Mouse (Mus musculus): Measurements from ENCODE around the gene Pdlim4.
"Not testable (repeated sequence)": the region's sequence is repeated elsewhere in the genome, so short reads cannot be mapped to it uniquely, and the experiment has no call there.

The Pdlim4 gene

GRCm38 (mm10) chr11:54062086-54062752 is 6.6 kb downstream of the Pdlim4 start:
- no peak for DNase-seq (ENCODE audit: low spot score in 2 of 2)

GRCm38 (mm10) chr11:54060316-54060715 is 8.5 kb downstream of the Pdlim4 start:
- DNase-seq (ENCODE audit: low spot score in 2 of 2): no peak

- DNase-seq (ENCODE audit: low spot score in 2 of 2): no peak
Observed at GRCm38 (mm10) chr11:54059526-54059925, 9.3 kb downstream of the Pdlim4 start.

GRCm38 (mm10) chr11:54058643-54059042 is 10.2 kb downstream of the Pdlim4 start:
- DNase-seq (ENCODE audit: low spot score in 2 of 2): no peak

DNA sequence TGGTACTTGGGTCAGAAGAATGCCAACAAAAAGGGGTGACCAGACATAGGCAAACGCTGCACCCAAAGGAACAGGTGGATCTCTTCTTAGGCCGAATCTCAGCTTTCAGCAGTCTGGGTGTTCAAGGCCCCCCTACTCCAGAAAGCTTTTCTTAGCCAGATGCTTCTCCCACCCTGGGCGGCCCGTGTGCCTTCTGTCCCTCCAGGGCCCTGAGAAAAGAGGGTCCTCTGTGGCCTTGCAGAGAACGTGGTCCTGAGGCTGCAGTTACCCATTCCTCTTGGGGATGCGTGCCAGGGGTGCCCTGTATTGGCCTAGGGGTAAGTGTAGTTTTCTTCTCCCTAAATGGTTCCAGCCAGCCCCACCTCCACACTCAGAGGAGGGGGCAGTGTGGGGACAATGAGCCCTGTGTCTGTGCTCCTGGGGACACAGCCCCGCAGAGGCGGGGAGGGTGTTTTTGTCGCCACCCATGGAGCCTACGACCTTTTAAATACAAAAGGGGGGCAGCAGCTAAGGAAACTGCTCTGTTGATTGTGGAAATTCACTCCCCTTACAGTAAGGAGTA is 10.7 kb downstream of the Pdlim4 start:
- DNase-seq (ENCODE audit: low spot score in 2 of 2): no peak

GRCm38 (mm10) chr11:54057428-54057827 is 11.4 kb downstream of the Pdlim4 start:
- no peak for DNase-seq (ENCODE audit: low spot score in 2 of 2)

GRCm38 (mm10) chr11:54056132-54056531 is 12.7 kb downstream of the Pdlim4 start:
- DNase-seq (ENCODE audit: low spot score in 2 of 2): no peak

DNA sequence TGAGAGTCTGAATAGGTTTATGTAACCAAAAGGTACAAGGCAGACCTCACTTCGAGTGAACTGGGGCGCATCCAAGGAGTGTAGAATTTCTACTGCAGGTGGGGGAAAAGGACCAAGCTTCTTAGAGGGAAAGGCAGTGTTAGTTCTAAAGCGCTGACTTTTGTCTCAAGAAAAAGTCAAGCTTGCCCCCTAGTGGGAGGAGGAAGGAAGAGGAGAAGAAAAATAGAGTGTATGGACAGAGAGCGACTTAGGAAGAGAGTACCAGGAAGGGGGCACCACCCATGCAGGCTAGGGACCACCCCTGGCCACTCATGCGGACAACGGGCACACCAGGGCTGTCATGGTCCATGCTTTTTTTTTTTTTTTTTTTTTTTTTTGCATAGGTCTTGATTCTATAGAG is 14.6 kb downstream of the Pdlim4 start:
- peak; percentile 30 to 53 for DNase-seq (ENCODE audit: low spot score in 2 of 2)

DNA sequence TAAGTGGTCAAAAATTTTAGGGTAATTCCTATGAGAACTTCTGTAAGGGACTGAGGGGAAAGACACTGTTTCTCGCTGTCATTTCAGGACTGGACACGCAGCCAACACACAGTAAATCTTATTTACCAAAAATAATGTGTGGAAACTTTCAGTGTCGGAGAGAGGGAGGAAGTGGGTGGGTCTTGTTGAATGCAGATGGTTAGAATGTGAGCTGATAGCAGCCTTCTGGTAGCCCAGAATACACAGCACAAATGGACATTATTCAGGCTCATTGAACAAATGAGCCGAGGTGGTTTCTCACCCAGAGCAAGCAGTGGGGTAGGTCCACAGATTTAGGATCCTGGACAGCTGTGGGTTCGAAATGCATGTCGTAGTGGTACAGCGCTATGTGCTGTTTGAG is 15.7 kb downstream of the Pdlim4 start:
- no peak for DNase-seq (ENCODE audit: low spot score in 2 of 2)

DNA sequence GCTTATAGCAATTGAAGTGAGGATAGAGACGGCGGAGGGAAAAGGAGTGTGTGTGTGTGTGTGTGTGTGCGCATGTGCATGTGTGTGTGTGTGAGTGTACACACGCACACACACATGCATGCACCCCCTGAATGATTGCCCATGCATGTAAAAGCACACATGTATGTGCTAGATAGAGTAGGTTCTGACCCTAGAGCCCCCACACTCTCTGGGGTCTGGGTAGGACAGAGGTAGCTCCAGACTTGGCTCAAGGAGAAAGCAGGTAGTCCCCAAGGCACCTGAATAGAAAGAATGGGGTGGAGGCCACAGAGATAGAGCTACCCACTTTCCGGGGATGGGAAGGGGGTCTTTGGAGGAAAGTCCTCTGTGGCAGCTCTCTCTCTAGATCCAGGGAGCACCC is 16.7 kb downstream of the Pdlim4 start:
- DNase-seq (ENCODE audit: low spot score in 2 of 2): no peak

- no peak for DNase-seq (ENCODE audit: low spot score in 2 of 2)
Observed at GRCm38 (mm10) chr11:54051161-54051560, 17.7 kb downstream of the Pdlim4 start.

- no peak for DNase-seq (ENCODE audit: low spot score in 2 of 2)
Observed at GRCm38 (mm10) chr11:54050205-54050604, 18.6 kb downstream of the Pdlim4 start.

GRCm38 (mm10) chr11:54040676-54041075 is 28.1 kb downstream of the Pdlim4 start:
- no peak for DNase-seq (ENCODE audit: low spot score in 2 of 2)

- not testable (repeated sequence) for DNase-seq (ENCODE audit: low spot score in 2 of 2)
Observed at GRCm38 (mm10) chr11:54032872-54033271, 35.9 kb downstream of the Pdlim4 start.

GRCm38 (mm10) chr11:54028997-54029396 is 39.8 kb downstream of the Pdlim4 start:
- peak; percentile 37 to 46 for DNase-seq (ENCODE audit: low spot score in 2 of 2)

DNA sequence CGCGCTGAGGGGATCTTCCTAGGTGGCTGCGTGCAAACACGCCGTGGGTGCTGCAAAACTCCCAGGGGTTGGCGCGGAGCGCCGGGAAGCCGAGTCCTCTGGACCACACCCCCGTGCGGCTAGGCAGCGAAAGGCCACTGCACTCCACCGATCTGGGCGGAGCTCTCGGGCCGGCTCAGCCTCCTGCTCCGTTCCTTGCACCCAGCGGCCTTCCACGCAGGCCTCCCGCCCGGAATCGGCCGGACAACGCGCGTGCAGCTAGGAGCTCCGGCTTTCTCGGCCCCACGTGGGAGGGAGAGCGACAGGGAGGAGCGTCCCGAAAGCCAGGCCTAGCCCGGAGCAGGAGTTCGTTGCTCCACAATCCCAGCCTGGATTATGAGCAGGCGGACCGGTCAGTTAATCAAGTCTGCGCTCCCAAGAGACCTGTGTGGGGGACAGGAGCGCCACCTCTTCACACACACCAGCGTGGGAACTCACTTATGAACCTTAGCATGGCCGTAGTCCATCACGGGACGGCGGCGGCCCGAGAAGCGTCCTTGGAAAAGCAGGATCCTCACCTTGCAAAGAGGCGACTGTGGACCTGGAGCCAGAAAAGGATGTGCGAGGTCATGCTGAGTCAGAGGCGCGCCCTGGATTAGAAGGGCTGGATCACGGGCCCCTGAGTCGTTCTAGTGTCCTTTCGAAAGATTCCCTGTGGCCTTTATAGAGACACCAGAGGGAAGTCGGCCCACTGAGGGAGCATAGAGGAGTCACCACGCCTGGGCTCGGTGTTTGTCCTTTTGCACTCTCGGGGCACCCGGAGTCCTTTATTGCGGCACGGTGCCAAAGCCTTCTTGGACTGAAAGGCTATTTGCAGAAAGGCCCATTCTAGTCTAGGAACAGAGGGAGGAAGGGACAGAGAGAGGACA is 40.5 kb downstream of the Pdlim4 start, which contains the start of gene Slc22a4:
Slc22a4 (minus strand) TSS at position 47 of the 908 bp plus-strand sequence.
- peak; percentile 88 to 92 for DNase-seq (ENCODE audit: low spot score in 2 of 2)

DNA sequence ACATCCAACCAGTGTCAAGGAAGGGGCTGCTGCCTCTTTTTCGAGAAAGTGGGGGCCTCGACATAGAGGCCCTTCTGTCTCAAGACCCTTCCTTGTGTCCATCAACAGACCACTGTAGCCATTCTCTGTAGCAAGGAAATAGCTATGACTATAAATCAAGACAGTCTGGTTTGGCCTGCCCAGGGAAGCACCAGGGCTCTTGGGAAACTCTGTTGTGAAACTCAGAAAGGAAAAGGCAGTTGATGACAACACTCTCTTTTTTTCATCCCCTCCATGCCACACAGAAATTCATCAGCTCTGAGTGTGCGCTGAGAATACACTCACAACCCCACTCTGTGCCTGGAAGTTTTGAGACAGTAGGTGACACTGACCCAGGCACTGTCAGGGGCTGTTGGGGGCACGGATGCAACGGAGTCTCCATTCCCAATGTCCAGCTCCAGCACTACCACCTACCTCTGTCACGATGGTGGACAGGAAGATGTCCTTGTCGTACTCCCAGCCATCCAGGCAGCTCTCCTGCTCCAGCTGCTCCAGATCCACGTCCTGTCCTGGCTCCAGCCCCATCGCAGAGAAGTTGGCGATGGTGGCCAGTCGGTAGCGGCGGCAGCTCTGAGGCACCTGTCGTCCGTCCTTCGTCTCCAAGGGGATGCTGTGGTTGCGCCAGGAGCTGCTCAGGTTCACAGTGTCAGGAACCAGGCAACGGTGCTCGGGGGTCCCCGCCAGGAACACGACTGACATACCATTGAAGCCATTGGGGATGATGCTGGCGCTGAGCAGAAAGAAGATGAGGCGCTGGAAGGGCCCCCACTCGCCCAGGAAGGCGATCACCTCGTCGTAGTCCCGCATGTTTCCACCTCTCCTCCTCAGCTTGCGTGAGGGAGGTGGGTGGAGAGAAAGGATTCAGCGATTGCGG is 41.4 kb downstream of the Pdlim4 start:
- peak; percentile 52 to 62 for DNase-seq (ENCODE audit: low spot score in 2 of 2)

DNA sequence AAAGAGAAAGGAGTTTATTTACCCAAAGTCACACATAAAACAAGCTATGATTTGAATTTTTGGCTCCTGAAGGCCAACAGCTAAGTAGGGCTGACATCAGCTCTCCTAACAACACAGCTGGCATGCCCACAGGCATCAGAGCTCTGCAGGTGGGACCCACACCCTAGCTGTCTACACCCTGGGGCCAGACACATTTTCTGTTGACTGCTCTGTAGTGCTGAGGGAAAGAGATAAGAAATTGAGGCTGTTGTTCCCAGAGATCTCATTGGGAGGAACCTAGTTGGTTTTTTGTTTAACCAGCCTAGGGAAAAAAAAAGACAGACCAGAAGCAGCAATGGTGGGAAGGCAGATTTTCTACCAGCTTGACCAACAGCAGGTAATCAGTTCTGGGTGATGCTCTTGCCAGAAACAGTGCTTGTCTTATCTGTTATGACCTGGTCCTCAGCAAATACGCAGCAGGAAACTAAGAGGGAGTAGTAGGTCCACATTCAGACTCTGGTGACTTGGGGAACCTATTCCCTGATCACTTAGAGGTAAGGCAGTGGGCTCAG is 42.2 kb downstream of the Pdlim4 start:
- DNase-seq (ENCODE audit: low spot score in 2 of 2): peak; percentile 62 to 80

- DNase-seq (ENCODE audit: low spot score in 2 of 2): no peak
Observed at GRCm38 (mm10) chr11:54021396-54022093, 47.3 kb downstream of the Pdlim4 start.

- no peak for DNase-seq (ENCODE audit: low spot score in 2 of 2)
Observed at GRCm38 (mm10) chr11:54018893-54019732, 49.7 kb downstream of the Pdlim4 start.

All from spleen, postnatal 10 days (tissue).